Mouse (Mus musculus): ENCODE measurements at regions not wholly inside any gene's neighbourhood (a gene's known extent, or its start where the extent isn't known, plus 50 kb on each side); places are given as distances from the start of the nearest gene placed in this dataset.

- no peak for DNase-seq (ENCODE audit: extremely low spot score, low spot score)
These were observed 124.2 kb upstream of the Twist2 start for GRCm38 (mm10) chr1:91677062-91677461.

GRCm38 (mm10) chr1:91678789-91679188 is 122.5 kb upstream of the Twist2 start:
- DNase-seq (ENCODE audit: extremely low spot score, low spot score): no peak

GRCm38 (mm10) chr1:91685031-91685430 is 116.2 kb upstream of the Twist2 start:
- peak; percentile 36 for DNase-seq (ENCODE audit: extremely low spot score, low spot score)

GRCm38 (mm10) chr1:91685789-91686188 is 115.5 kb upstream of the Twist2 start:
- DNase-seq (ENCODE audit: extremely low spot score, low spot score): peak; percentile 34

- DNase-seq (ENCODE audit: extremely low spot score, low spot score): no peak
These were observed 109.7 kb upstream of the Twist2 start for GRCm38 (mm10) chr1:91691601-91692000.

- no peak for DNase-seq (ENCODE audit: extremely low spot score, low spot score)
These were observed 108.4 kb upstream of the Twist2 start for GRCm38 (mm10) chr1:91692709-91693460.

GRCm38 (mm10) chr1:91697053-91697452 is 104.2 kb upstream of the Twist2 start:
- DNase-seq (ENCODE audit: extremely low spot score, low spot score): no peak

GRCm38 (mm10) chr1:91701475-91701874 is 99.8 kb upstream of the Twist2 start:
- no peak for DNase-seq (ENCODE audit: extremely low spot score, low spot score)

- DNase-seq (ENCODE audit: extremely low spot score, low spot score): no peak
These were observed 99.2 kb upstream of the Twist2 start for GRCm38 (mm10) chr1:91702021-91702420.

GRCm38 (mm10) chr1:91702737-91703136 is 98.5 kb upstream of the Twist2 start:
- DNase-seq (ENCODE audit: extremely low spot score, low spot score): no peak

- DNase-seq (ENCODE audit: extremely low spot score, low spot score): no peak
These were observed 95.8 kb upstream of the Twist2 start for GRCm38 (mm10) chr1:91705451-91705850.

- DNase-seq (ENCODE audit: extremely low spot score, low spot score): no peak
These were observed 92.6 kb upstream of the Twist2 start for GRCm38 (mm10) chr1:91708550-91709243.

GRCm38 (mm10) chr1:91709244-91709600 is 92.0 kb upstream of the Twist2 start:
- DNase-seq (ENCODE audit: extremely low spot score, low spot score): no peak

GRCm38 (mm10) chr1:91713131-91713530 is 88.1 kb upstream of the Twist2 start:
- DNase-seq (ENCODE audit: extremely low spot score, low spot score): no peak

GRCm38 (mm10) chr1:91714266-91714665 is 87.0 kb upstream of the Twist2 start:
- no peak for DNase-seq (ENCODE audit: extremely low spot score, low spot score)

- no peak for DNase-seq (ENCODE audit: extremely low spot score, low spot score)
These were observed 85.9 kb upstream of the Twist2 start for GRCm38 (mm10) chr1:91715341-91715740.

- no peak for DNase-seq (ENCODE audit: extremely low spot score, low spot score)
These were observed 85.5 kb upstream of the Twist2 start for GRCm38 (mm10) chr1:91715791-91716190.

GRCm38 (mm10) chr1:91716836-91717235 is 84.4 kb upstream of the Twist2 start:
- DNase-seq (ENCODE audit: extremely low spot score, low spot score): no peak

GRCm38 (mm10) chr1:91717961-91718360 is 83.3 kb upstream of the Twist2 start:
- DNase-seq (ENCODE audit: extremely low spot score, low spot score): no peak

- no peak for DNase-seq (ENCODE audit: extremely low spot score, low spot score)
These were observed 72.0 kb upstream of the Twist2 start for GRCm38 (mm10) chr1:91729246-91729645.

- DNase-seq (ENCODE audit: extremely low spot score, low spot score): no peak
These were observed 71.0 kb upstream of the Twist2 start for GRCm38 (mm10) chr1:91730281-91730680.

GRCm38 (mm10) chr1:91731703-91732102 is 69.6 kb upstream of the Twist2 start:
- no peak for DNase-seq (ENCODE audit: extremely low spot score, low spot score)

GRCm38 (mm10) chr1:91732461-91732861 is 68.8 kb upstream of the Twist2 start:
- no peak for DNase-seq (ENCODE audit: extremely low spot score, low spot score)
